Mouse (Mus musculus): ENCODE results near the gene Rfx4. TPM values are rescaled to one million over a fixed set of nuclear protein-coding genes. Genes with fewer than 3 reads are reported as not detected.

Rfx4 gene
- polyA plus RNA-seq, 1 experiment from 2014 or later = 0.19 TPM

GRCm38 (mm10) chr10:84859556-84860380 is 103.9 kb downstream of the Rfx4 start:
- no peaks in the 10 kb centered on the region for H3K27me3 ChIP-seq (ENCODE audit: control insufficient read depth, insufficient read depth, low read length)
- 37% methylated on average over 13 of the region's 13 CpGs for WGBS
- no peaks in the 10 kb centered on the region for H3K4me1 ChIP-seq (ENCODE audit: control insufficient read depth, insufficient read depth, low read length)
- no peak overlapping the region for H3K9ac ChIP-seq (ENCODE audit: low read depth, low read length)
- H3K4me2 ChIP-seq (replicated peaks; ENCODE audit: low read depth, low read length) = no peak overlapping the region
- ATAC-seq (ENCODE audit: low FRiP score, low TSS enrichment) = no peak
- no peak overlapping the region for H3K4me3 ChIP-seq (ENCODE audit: low read length)
- no peaks in the 10 kb centered on the region for H3K36me3 ChIP-seq (ENCODE audit: control insufficient read depth, insufficient read depth, low read length)
- H3K27ac ChIP-seq (ENCODE audit: low read depth, low read length) = no peak overlapping the region
- H3K9me3 ChIP-seq (ENCODE audit: control insufficient read depth, low read length) = no peaks in the 10 kb centered on the region

- Histone ChIP-seq H3K4me1 (ENCODE audit: control insufficient read depth, insufficient read depth, low read length) (no peaks in the 10 kb centered on the region), H3K4me2 (replicated peaks; ENCODE audit: low read depth, low read length) (no peak overlapping the region), H3K9ac (ENCODE audit: low read depth, low read length) (no peak overlapping the region), H3K9me3 (ENCODE audit: control insufficient read depth, low read length) (no peaks in the 10 kb centered on the region), H3K4me3 (ENCODE audit: low read length) (no peak overlapping the region), H3K27ac (ENCODE audit: low read depth, low read length) (no peak overlapping the region), H3K36me3 (ENCODE audit: control insufficient read depth, insufficient read depth, low read length) (no peaks in the 10 kb centered on the region), H3K27me3 (ENCODE audit: control insufficient read depth, insufficient read depth, low read length) (no peaks in the 10 kb centered on the region)
- 84% methylated on average over 6 of the region's 6 CpGs for WGBS
- no peak for ATAC-seq (ENCODE audit: low FRiP score, low TSS enrichment)
Observed at GRCm38 (mm10) chr10:84863488-84863887, 107.6 kb downstream of the Rfx4 start.

- WGBS = 89% methylated on average over 7 of the region's 7 CpGs
- no peaks in the 10 kb centered on the region for H3K4me1 ChIP-seq (ENCODE audit: control insufficient read depth, insufficient read depth, low read length)
- H3K9me3 ChIP-seq (ENCODE audit: control insufficient read depth, low read length) = no peaks in the 10 kb centered on the region
- H3K9ac ChIP-seq (ENCODE audit: low read depth, low read length) = no peak overlapping the region
- H3K27ac ChIP-seq (ENCODE audit: low read depth, low read length) = no peak overlapping the region
- no peak overlapping the region for H3K4me3 ChIP-seq (ENCODE audit: low read length)
- no peaks in the 10 kb centered on the region for H3K36me3 ChIP-seq (ENCODE audit: control insufficient read depth, insufficient read depth, low read length)
- H3K27me3 ChIP-seq (ENCODE audit: control insufficient read depth, insufficient read depth, low read length) = no peaks in the 10 kb centered on the region
- ATAC-seq (ENCODE audit: low FRiP score, low TSS enrichment) = no peak
- no peak overlapping the region for H3K4me2 ChIP-seq (replicated peaks; ENCODE audit: low read depth, low read length)
Observed at GRCm38 (mm10) chr10:84867577-84867976, 111.7 kb downstream of the Rfx4 start.

- Histone ChIP-seq H3K27me3 (ENCODE audit: control insufficient read depth, insufficient read depth, low read length) (no peaks in the 10 kb centered on the region), H3K36me3 (ENCODE audit: control insufficient read depth, insufficient read depth, low read length) (no peaks in the 10 kb centered on the region), H3K4me2 (replicated peaks; ENCODE audit: low read depth, low read length) (no peak overlapping the region), H3K4me1 (ENCODE audit: control insufficient read depth, insufficient read depth, low read length) (no peaks in the 10 kb centered on the region), H3K27ac (ENCODE audit: low read depth, low read length) (no peak overlapping the region), H3K9me3 (ENCODE audit: control insufficient read depth, low read length) (no peaks in the 10 kb centered on the region), H3K4me3 (ENCODE audit: low read length) (no peak overlapping the region), H3K9ac (ENCODE audit: low read depth, low read length) (no peak overlapping the region)
- ATAC-seq (ENCODE audit: low FRiP score, low TSS enrichment) = no peak
- WGBS = 76% methylated on average over 12 of the region's 12 CpGs
Observed at GRCm38 (mm10) chr10:84871285-84871684, 115.4 kb downstream of the Rfx4 start.

GRCm38 (mm10) chr10:84871921-84872320 is 116.1 kb downstream of the Rfx4 start:
- H3K27ac ChIP-seq (ENCODE audit: low read depth, low read length) = no peak overlapping the region
- no peak overlapping the region for H3K4me2 ChIP-seq (replicated peaks; ENCODE audit: low read depth, low read length)
- no peaks in the 10 kb centered on the region for H3K27me3 ChIP-seq (ENCODE audit: control insufficient read depth, insufficient read depth, low read length)
- H3K9ac ChIP-seq (ENCODE audit: low read depth, low read length) = no peak overlapping the region
- WGBS = 51% methylated on average over 4 of the region's 4 CpGs
- H3K4me1 ChIP-seq (ENCODE audit: control insufficient read depth, insufficient read depth, low read length) = no peaks in the 10 kb centered on the region
- ATAC-seq (ENCODE audit: low FRiP score, low TSS enrichment) = no peak
- no peaks in the 10 kb centered on the region for H3K36me3 ChIP-seq (ENCODE audit: control insufficient read depth, insufficient read depth, low read length)
- H3K4me3 ChIP-seq (ENCODE audit: low read length) = no peak overlapping the region
- no peaks in the 10 kb centered on the region for H3K9me3 ChIP-seq (ENCODE audit: control insufficient read depth, low read length)

- ATAC-seq (ENCODE audit: low FRiP score, low TSS enrichment) = 0 out of 2 replicates have a peak, but pooled peaks have one; percentile 76
- no peak overlapping the region for H3K4me2 ChIP-seq (replicated peaks; ENCODE audit: low read depth, low read length)
- H3K27ac ChIP-seq (ENCODE audit: low read depth, low read length) = no peak overlapping the region
- no peaks in the 10 kb centered on the region for H3K36me3 ChIP-seq (ENCODE audit: control insufficient read depth, insufficient read depth, low read length)
- 72% methylated on average over 9 of the region's 9 CpGs for WGBS
- H3K9ac ChIP-seq (ENCODE audit: low read depth, low read length) = no peak overlapping the region
- H3K4me1 ChIP-seq (ENCODE audit: control insufficient read depth, insufficient read depth, low read length) = no peaks in the 10 kb centered on the region
- no peak overlapping the region for H3K4me3 ChIP-seq (ENCODE audit: low read length)
- no peaks in the 10 kb centered on the region for H3K9me3 ChIP-seq (ENCODE audit: control insufficient read depth, low read length)
- H3K27me3 ChIP-seq (ENCODE audit: control insufficient read depth, insufficient read depth, low read length) = no peaks in the 10 kb centered on the region
Observed at GRCm38 (mm10) chr10:84879823-84880571, 124.1 kb downstream of the Rfx4 start.

- ATAC-seq (ENCODE audit: low FRiP score, low TSS enrichment) = no peak
- Histone ChIP-seq H3K4me1 (ENCODE audit: control insufficient read depth, insufficient read depth, low read length) (peaks cover 6% of the 10 kb centered on the region), H3K27me3 (ENCODE audit: control insufficient read depth, insufficient read depth, low read length) (no peaks in the 10 kb centered on the region), H3K4me2 (replicated peaks; ENCODE audit: low read depth, low read length) (no peak overlapping the region), H3K9me3 (ENCODE audit: control insufficient read depth, low read length) (no peaks in the 10 kb centered on the region), H3K9ac (ENCODE audit: low read depth, low read length) (no peak overlapping the region), H3K27ac (ENCODE audit: low read depth, low read length) (no peak overlapping the region), H3K4me3 (ENCODE audit: low read length) (no peak overlapping the region), H3K36me3 (ENCODE audit: control insufficient read depth, insufficient read depth, low read length) (no peaks in the 10 kb centered on the region)
- 90% methylated on average over 2 of the region's 2 CpGs for WGBS
Observed at GRCm38 (mm10) chr10:84882528-84882927, 126.7 kb downstream of the Rfx4 start.

- Histone ChIP-seq H3K27me3 (ENCODE audit: control insufficient read depth, insufficient read depth, low read length) (no peaks in the 10 kb centered on the region), H3K4me2 (replicated peaks; ENCODE audit: low read depth, low read length) (no peak overlapping the region), H3K4me1 (ENCODE audit: control insufficient read depth, insufficient read depth, low read length) (peaks cover 6% of the 10 kb centered on the region), H3K4me3 (ENCODE audit: low read length) (no peak overlapping the region), H3K9ac (ENCODE audit: low read depth, low read length) (no peak overlapping the region), H3K27ac (ENCODE audit: low read depth, low read length) (peak overlapping the region; percentile 15; the same call in 1 of the 2 replicates), H3K36me3 (ENCODE audit: control insufficient read depth, insufficient read depth, low read length) (no peaks in the 10 kb centered on the region), H3K9me3 (ENCODE audit: control insufficient read depth, low read length) (no peaks in the 10 kb centered on the region)
- WGBS = 46% methylated on average over 5 of the region's 5 CpGs
- ATAC-seq (ENCODE audit: low FRiP score, low TSS enrichment) = no peak
Observed at GRCm38 (mm10) chr10:84885341-84885884, 129.6 kb downstream of the Rfx4 start.

Measured in kidney, embryonic 14.5 days (tissue).